Mouse (Mus musculus) heart, embryonic 11.5 days (tissue): Measurements from ENCODE around the gene Patj. TPM values are rescaled to one million over a fixed set of nuclear protein-coding genes. Genes with fewer than 3 reads are reported as not detected.
A peak's percentile ranks its signal among the peaks of the same experiment; 100 is the strongest.

Experiments used
- ATAC-seq: fragments of 200-750 bp; cut with Nextera tagmentation; replicated peaks from 2 replicates; pipeline ENCODE4 v1.8.0; 2017; ENCODE audit warnings: moderate library complexity; ENCODE audit not compliant: insufficient number of reproducible peaks, low FRiP score, low TSS enrichment
- H3K27ac ChIP-seq: fragments of 300-500 bp; sonication (generic); 2 replicates; pipeline ENCODE4 v1.5.1; 2014; ENCODE audit warnings: mild to moderate bottlenecking, low read depth, low read length
- H3K27me3 ChIP-seq: fragments of 300-500 bp; sonication (generic); 2 replicates; pipeline ENCODE4 v1.6.1; 2014; ENCODE audit warnings: mild to moderate bottlenecking, low read length, mixed read lengths; ENCODE audit not compliant: control insufficient read depth, insufficient read depth
- H3K36me3 ChIP-seq: fragments of 300-500 bp; sonication (generic); 2 replicates; pipeline ENCODE4 v1.6.1; 2014; ENCODE audit warnings: mild to moderate bottlenecking, low read length, moderate library complexity, mixed read lengths; ENCODE audit not compliant: control insufficient read depth, insufficient read depth
- H3K4me1 ChIP-seq: fragments of 300-500 bp; sonication (generic); 2 replicates; pipeline ENCODE4 v1.6.1; 2014; ENCODE audit warnings: low read length; ENCODE audit not compliant: control insufficient read depth, insufficient read depth
- H3K4me2 ChIP-seq: fragments of 300-500 bp; sonication (generic); 2 replicates; pipeline ENCODE4 v1.6.1; 2014; ENCODE audit warnings: mild to moderate bottlenecking, moderate library complexity
- H3K4me3 ChIP-seq: fragments of 300-500 bp; sonication (generic); 2 replicates; pipeline ENCODE4 v1.5.1; 2014; ENCODE audit warnings: low read depth, low read length
- H3K9ac ChIP-seq: fragments of 300-500 bp; sonication (generic); 2 replicates; pipeline ENCODE4 v1.6.1; 2014; ENCODE audit warnings: mild to moderate bottlenecking, low read depth, low read length, moderate library complexity
- H3K9me3 ChIP-seq: fragments of 300-500 bp; sonication (generic); replicated peaks from 2 replicates; pipeline ENCODE4 v1.6.1; 2016; ENCODE audit warnings: low read length; ENCODE audit not compliant: control insufficient read depth
- WGBS: fragments of 180-500 bp; shearing (Covaris S2); extraction: QIAGEN DNeasy Blood & Tissue Kit; methylation state at CpG from one replicate; pipeline ENCODE4 v1.1.7; 2014; ENCODE audit not compliant: insufficient replicate concordance; 5-methylcytosine and 5-hydroxymethylcytosine counted together
- polyA plus RNA-seq: library from polyadenylated mRNA; unstranded; fragments of >200 nt; fragmentation: Nextera tagmentation; extraction: Ambion mirVana; gene quantifications from 2 replicates; pipeline ENCODE4 v1.2.1, GENCODE M21; 2014

Gene Patj
- polyA plus RNA-seq, 1 experiment from 2014 or later = 9.1 TPM

DNA sequence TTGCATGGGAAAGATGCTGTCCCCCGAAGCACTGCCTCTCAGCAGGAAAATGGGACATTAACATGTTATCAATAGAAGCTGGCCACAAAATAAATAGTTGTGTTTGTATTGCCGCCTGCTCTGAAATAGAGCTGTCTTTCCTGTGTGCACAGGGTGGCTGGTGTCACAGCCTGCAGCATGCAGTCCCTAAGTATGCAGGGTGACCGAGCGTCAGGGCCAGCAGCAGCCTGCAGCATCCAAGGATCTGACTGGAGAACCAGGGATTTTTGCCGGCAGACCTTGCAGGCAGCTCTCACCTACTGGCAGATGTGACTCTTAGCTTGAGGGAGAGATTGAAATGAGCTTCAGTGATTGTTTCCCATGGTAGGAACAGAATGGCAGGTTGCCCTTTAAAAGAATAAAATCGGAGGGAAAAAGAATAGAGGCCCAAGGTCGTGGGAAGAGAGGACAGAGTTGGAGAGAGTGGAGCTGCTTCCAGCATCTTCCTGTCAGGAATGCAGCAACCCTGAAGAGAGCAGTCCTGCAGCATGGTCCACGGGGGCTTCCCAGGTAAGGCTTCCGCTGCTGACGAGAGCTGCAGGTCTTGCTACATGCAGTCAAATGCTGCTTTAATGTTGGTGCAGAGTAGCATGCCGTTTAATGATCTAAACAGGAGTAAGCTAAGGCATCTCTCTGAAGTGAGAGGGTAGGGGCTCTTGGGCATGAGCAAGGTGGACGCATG lies 151.0 kb downstream of the Patj start:
- Histone ChIP-seq H3K36me3 (no peaks in the 10 kb centered on the region), H3K4me2 (no peak overlapping the region), H3K4me3 (no peak overlapping the region), H3K9me3 (no peaks in the 10 kb centered on the region), H3K27me3 (no peaks in the 10 kb centered on the region), H3K27ac (no peak overlapping the region), H3K4me1 (no peaks in the 10 kb centered on the region), H3K9ac (no peak overlapping the region)
- 60% methylated on average over 12 of the region's 12 CpGs for WGBS
- ATAC-seq = no peak

DNA sequence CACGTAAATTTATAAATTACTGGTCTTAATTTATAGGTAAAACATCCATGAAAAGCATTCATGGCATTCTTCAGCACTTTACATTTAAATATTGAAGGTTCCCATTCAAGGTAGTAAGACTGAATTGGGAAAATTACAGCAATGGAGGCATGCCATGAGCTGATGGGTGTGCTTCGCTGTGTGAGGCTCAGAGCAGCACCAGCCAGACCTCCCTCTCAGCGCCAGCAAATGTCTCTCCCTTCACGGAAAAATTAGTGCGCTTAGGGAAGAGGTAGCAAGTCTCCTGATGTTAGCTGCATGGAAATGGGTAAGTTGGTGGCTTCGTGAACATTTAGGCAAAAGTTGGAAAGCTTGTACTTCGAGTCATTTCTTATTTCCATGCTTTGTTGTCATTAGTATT lies 153.9 kb downstream of the Patj start:
- no peak for ATAC-seq
- H3K4me2 ChIP-seq = no peak overlapping the region
- H3K27ac ChIP-seq = no peak overlapping the region
- H3K4me1 ChIP-seq = no peaks in the 10 kb centered on the region
- H3K9ac ChIP-seq = no peak overlapping the region
- no peak overlapping the region for H3K4me3 ChIP-seq
- 83% methylated on average over 7 of the region's 7 CpGs for WGBS
- H3K27me3 ChIP-seq = no peaks in the 10 kb centered on the region
- no peaks in the 10 kb centered on the region for H3K36me3 ChIP-seq
- H3K9me3 ChIP-seq = no peaks in the 10 kb centered on the region

DNA sequence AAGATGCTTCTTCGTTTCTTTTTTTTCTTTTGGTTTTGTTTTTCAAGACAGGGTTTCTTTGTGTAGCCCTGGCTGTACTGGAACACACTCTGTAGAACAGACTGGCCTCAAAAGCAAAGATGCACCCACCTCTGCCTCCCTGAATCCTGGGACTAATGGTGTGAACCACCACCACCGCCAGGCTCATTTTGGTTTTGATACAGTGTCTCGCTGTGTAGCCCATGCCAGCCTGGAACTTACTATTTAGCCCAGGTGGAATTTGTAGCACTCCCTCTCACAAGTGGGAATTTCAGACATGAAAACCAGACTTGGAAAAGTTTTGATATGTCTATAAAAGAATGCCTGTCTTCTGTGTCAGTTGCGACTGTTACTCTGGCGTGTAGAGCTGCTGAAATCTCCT lies 154.5 kb downstream of the Patj start:
- Histone ChIP-seq H3K9me3 (no peaks in the 10 kb centered on the region), H3K4me1 (no peaks in the 10 kb centered on the region), H3K4me3 (no peak overlapping the region), H3K4me2 (no peak overlapping the region), H3K36me3 (no peaks in the 10 kb centered on the region), H3K9ac (no peak overlapping the region), H3K27me3 (no peaks in the 10 kb centered on the region), H3K27ac (no peak overlapping the region)
- no peak for ATAC-seq
- 83% methylated on average over 5 of the region's 5 CpGs for WGBS

- WGBS = 92% methylated on average over 2 of the region's 2 CpGs
- Histone ChIP-seq H3K4me3 (no peak overlapping the region), H3K36me3 (no peaks in the 10 kb centered on the region), H3K9me3 (no peaks in the 10 kb centered on the region), H3K4me2 (no peak overlapping the region), H3K27ac (no peak overlapping the region), H3K4me1 (no peaks in the 10 kb centered on the region), H3K9ac (no peak overlapping the region), H3K27me3 (no peaks in the 10 kb centered on the region)
- ATAC-seq = no peak
Observed at GRCm38 (mm10) chr4:98555666-98556065, 160.1 kb downstream of the Patj start.

- 77% methylated on average over 6 of the region's 6 CpGs for WGBS
- no peak overlapping the region for H3K9ac ChIP-seq
- H3K9me3 ChIP-seq = no peaks in the 10 kb centered on the region
- H3K36me3 ChIP-seq = no peaks in the 10 kb centered on the region
- H3K27me3 ChIP-seq = no peaks in the 10 kb centered on the region
- ATAC-seq = no peak
- H3K4me3 ChIP-seq = no peak overlapping the region
- H3K4me1 ChIP-seq = no peaks in the 10 kb centered on the region
- H3K27ac ChIP-seq = no peak overlapping the region
- H3K4me2 ChIP-seq = no peak overlapping the region
Observed at GRCm38 (mm10) chr4:98556449-98556848, 160.9 kb downstream of the Patj start.

DNA sequence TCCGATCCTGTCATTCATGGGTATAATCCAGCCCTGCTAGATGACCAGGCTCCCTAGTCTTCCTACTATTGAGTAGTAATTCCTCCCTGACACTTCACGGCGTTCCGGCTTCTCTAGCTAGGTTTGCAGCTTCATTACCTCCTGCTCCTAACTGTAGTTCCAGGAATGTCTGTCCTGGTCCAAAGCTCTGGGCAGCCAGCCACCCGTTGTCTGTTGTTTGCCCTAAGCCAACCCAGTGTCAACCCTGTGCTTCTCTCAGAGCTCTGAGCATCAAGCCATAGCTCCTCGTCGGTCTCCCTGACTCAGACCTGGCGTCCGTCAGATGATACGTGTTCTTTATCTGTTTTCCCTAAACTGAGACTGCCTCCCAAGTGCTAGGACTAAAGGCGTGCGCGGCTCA lies 161.6 kb downstream of the Patj start:
- Histone ChIP-seq H3K36me3 (no peaks in the 10 kb centered on the region), H3K27me3 (no peaks in the 10 kb centered on the region), H3K9ac (no peak overlapping the region), H3K4me2 (no peak overlapping the region), H3K4me1 (no peaks in the 10 kb centered on the region), H3K4me3 (no peak overlapping the region), H3K9me3 (no peaks in the 10 kb centered on the region), H3K27ac (no peak overlapping the region)
- whole genome bisulfite sequencing = 86% methylated on average over 13 of the region's 13 CpGs
- ATAC-seq = no peak

GRCm38 (mm10) chr4:98560196-98560830 lies 164.7 kb downstream of the Patj start:
- Histone ChIP-seq H3K27me3 (no peaks in the 10 kb centered on the region), H3K4me1 (peaks cover 17% of the 10 kb centered on the region), H3K9ac (no peak overlapping the region), H3K27ac (no peak overlapping the region), H3K9me3 (no peaks in the 10 kb centered on the region), H3K36me3 (no peaks in the 10 kb centered on the region), H3K4me3 (no peak overlapping the region), H3K4me2 (no peak overlapping the region)
- WGBS = 89% methylated on average over 9 of the region's 9 CpGs
- no peak for ATAC-seq

DNA sequence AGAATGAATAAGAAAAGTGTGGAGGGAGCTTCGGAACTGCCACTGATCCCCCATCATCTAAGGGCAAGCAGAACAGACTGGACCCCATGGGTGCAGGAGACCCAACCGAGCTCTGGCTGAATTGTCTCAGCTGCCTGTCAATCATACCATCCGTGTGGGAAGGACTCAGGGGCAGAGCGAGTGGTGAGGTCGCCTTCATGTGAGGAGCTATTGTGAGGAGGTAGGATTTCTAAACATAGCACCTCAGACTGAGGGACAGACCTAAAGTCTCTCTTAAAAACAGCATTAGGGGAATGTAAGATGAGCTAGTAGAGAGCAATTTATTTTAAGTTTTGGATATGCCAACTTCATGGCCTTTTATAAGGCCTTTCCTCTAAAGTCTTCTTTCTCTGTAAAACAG lies 167.5 kb downstream of the Patj start:
- WGBS = 44% methylated on average over 5 of the region's 5 CpGs
- no peaks in the 10 kb centered on the region for H3K27me3 ChIP-seq
- H3K4me2 ChIP-seq = no peak overlapping the region
- H3K27ac ChIP-seq = peak overlapping the region; percentile 75
- no peaks in the 10 kb centered on the region for H3K9me3 ChIP-seq
- peaks cover 17% of the 10 kb centered on the region for H3K4me1 ChIP-seq
- no peak overlapping the region for H3K4me3 ChIP-seq
- ATAC-seq = peak; percentile 49; the same call in 1 of the 2 replicates
- H3K36me3 ChIP-seq = no peaks in the 10 kb centered on the region
- H3K9ac ChIP-seq = no peak overlapping the region
